Mouse (Mus musculus) embryo, embryonic 9.5 days (tissue): ENCODE results near the gene Kcnh6.

Experiments used
- DNase-seq: peaks from one replicate; pipeline ENCODE4 v3.0.0-alpha.2; 2017; ENCODE audit errors: extremely low spot score

The Kcnh6 gene

DNA sequence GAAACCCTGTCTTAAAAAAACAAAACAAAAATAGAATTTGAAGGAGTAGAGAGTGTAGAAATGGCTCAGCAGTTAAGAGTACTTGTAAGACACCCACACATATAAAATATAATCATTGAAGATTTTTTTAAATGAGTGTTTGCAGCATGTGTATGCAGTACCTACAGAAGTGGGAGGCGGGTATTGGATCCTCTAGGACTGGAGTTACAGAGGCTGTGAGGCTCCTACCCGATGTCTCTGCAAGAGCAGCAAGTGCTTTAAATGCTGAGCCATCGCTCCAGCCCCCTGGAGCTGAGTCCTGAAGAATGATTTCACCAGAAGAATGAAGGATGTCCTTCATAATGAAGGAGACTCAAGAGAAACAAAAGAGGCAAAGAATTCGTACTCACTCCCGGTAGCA, 55.8 kb downstream of the Kcnh6 start:
- no peak for DNase-seq

DNA sequence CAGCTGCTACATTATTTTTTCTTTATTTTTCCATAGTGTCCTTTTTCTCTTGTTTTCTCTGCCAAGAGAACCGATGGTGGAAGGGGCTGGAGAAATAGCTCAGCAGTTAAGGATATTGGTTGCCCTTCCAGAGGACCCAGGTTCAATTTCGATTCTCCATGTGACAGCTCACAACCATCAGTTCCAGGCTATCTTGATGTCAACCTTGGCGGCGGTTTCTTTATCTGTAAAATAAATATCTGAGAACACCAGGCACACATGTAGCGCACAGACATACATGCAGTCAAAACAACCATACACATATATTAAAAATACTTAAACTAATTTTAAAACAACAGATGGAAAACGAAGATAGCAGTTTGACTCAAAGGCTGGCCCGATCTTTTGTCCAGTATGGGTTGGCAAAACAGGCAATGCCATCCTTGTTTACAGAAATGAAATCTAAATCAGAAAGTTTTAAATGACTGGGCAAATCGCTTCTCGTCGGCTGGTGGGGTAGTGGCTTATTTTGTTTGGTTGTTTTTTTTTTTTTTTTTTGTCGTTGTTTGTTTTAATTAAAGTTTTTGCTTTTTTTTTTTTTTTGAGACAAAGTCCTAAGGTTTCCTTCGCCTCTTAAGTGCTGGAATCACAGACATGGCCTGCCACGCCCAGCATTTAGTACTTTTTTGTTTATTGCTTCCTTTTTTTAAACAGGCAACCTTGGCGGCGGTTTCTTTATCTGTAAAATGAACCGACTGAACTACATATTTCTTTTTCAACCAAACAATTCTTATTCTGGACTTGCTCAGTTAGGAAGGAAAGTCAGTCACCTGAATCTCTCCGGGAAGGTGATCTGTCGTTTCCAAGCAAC, 57.4 kb downstream of the Kcnh6 start:
- DNase-seq = no peak

DNA sequence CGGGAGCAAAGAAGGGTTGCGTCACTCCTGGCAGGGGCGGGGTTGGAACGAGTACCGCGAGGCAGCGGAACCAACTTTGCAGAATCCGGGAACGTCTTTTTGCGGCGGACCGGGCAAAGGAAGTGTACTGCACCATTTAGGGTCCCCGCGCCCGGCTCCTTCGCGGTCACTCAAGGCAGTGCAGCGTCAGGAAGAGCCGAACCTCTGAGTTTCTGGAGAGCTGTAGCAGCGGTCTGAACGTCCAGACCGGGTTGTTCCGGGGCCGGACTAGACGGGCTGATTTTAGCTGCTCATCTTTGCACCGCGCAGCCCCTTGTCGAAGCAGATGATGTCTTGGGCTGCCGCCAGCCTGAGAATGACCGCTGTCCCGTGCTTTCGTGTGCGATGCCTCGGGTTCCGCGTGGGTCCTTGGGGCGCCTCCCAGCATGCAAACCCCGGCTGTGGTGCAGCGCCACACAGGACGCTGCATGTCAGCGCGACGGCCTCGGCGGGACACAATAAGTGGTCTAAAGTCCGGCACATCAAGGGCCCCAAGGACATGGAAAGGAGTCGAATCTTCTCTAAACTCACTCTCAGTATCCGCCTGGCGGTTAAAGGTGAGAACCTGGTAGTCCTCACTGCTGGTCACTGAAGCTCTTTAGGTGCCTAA, 58.1 kb downstream of the Kcnh6 start, which contains the start of gene Taco1:
Taco1 (plus strand) TSS at position 139 of the 649 bp plus-strand sequence.
- DNase-seq = peak; percentile 92

DNA sequence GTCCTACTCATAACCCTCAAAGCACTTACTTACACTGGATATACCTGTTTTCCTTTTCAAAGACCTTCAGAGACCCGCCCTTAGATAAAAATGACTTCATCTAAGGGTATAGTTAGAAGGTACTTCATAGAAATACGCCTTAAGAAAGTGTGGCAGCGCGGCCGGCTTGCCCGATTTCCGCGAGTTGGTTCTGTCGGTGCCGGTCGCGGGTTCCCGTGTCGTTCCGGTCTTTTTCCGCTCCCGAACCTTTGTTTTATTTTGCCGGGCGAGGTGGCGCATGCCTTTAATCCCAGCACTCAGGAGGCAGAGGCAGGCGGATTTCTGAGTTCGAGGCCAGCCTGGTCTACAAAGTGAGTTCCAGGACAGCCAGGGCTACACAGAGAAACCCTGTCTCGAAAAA, 58.7 kb downstream of the Kcnh6 start:
- DNase-seq = peak; percentile 65

DNA sequence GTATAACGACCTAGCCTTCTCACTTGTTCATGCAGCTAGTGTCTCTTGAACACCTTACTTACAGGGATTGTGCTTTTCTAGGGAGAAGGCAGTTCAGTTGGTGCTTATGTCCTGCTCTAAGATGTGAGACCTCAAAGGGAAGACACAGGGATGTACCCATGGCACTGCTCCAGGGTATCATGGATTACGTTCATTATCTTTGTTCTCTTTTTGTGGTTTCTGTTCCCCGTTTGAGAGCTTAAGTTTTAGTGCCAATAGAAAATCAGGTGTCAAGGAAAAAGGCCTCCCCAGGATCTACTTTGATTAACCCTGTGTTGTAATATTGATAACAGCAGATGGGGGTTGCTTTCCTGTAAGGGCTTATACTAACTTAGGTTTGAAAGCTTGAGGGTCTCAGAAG, 65.8 kb downstream of the Kcnh6 start:
- no peak for DNase-seq

DNA sequence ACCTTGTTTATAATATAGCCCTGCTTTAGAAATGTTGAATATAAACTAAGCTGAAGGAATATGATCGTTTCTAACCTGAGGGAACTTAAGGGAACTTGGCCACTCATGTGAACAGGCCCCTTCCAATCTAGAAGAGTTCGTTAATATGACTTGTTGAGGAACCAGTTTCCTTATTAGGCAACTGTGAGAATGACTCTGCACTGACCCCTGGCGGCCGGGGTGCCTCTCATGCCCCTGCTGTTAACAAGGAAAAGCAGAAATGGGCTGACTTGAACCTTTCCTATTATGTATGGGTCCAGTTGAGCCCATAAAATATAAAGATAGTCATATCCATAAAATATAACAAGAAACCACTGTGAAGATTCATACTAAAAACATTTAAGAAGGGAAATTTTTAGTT, 68.4 kb downstream of the Kcnh6 start:
- peak; percentile 75 for DNase-seq
